Mouse (Mus musculus): ENCODE results near the gene Mmp28. TPM values are rescaled to one million over a fixed set of nuclear protein-coding genes. Genes with fewer than 3 reads are reported as not detected.
A peak's percentile ranks its signal among the peaks of the same experiment; 100 is the strongest.

Mmp28 gene
- polyA plus RNA-seq, 2 experiments, result 2.4 to 4.6 TPM

DNA sequence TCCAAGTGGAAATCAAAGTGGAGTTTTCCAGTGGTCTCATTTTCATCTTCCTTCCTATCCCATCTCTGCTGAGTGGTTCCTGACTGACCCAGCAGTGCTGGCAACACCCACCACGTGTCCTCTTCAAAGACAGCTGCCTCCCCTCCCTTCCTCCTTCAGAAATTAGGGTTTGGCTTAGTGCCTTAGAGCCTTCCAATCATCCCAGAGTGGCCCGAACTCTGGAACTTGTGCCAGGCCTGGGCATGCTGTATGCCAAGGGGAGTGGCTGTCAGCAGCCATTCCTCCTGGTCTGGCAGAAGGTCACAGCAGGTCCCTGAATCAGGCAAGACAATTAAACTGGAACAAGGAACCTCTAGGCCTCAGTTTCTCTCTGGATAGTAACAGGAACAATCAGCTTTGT lies 3.1 kb upstream of the Mmp28 start:
- H3K27me3 ChIP-seq (ENCODE audit: control insufficient read depth, insufficient read depth, low read length), result peaks cover 8% of the 10 kb centered on the region; the same call in 1 of the 2 replicates
- DNase-seq (ENCODE audit: low spot score) (no peak), ATAC-seq (ENCODE audit: low FRiP score, low read depth) (no peak)
- WGBS, result 32% methylated on average over 2 of the region's 2 CpGs
- peaks cover 13% of the 10 kb centered on the region for H3K4me1 ChIP-seq (ENCODE audit: control insufficient read depth, insufficient read depth, low read length)
- H3K4me2 ChIP-seq (replicated peaks; ENCODE audit: low read depth, low read length, severe bottlenecking), result no peak overlapping the region
- no peak overlapping the region for H3K27ac ChIP-seq (replicated peaks; ENCODE audit: low read depth, low read length)
- H3K36me3 ChIP-seq (ENCODE audit: control insufficient read depth, insufficient read depth, low read length), result no peaks in the 10 kb centered on the region
- no peak overlapping the region for H3K4me3 ChIP-seq (replicated peaks; ENCODE audit: low read length)
- no peak for TF ChIP-seq POLR2A (IDR thresholded peaks at IDR 0.05; ENCODE audit: borderline replicate concordance, extremely low read depth, insufficient read depth, insufficient read length)
- no peak overlapping the region for H3K9ac ChIP-seq (ENCODE audit: low read depth, low read length, severe bottlenecking)
- H3K9me3 ChIP-seq (ENCODE audit: control insufficient read depth, low read length), result no peaks in the 10 kb centered on the region

DNA sequence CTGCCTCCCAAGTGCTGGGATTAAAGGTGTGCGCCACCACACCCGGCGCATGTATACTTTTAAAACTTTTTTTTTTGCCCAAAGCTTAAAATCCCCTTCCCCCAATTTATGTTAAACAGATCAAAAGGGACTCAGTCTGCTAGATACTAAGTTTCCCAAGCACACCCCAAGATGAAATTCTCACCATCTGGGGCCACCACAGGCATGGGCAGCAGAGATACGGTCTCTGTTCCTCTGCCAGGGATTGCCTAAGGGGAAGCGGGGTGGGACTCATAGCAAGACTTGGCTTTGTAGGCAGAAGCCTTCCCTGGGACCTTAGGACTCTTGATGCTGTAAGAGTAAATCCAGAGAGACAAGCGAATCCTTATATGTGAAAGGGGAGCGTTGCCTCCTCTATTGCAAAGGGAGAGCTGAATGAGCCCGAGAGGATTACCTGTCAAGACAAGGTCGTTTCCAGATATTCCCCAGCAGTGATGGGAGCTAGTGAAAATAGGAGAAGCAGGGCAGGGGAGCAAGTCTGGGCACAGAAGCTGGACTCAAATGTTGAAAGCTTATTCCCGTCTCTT lies 1.3 kb downstream of the Mmp28 start:
- Histone ChIP-seq H3K4me3 (replicated peaks; ENCODE audit: low read length) (peak overlapping the region; percentile 53; the same call in 1 of the 2 replicates), H3K4me1 (ENCODE audit: control insufficient read depth, insufficient read depth, low read length) (peaks cover 12% of the 10 kb centered on the region; the same call in 1 of the 2 replicates), H3K9me3 (ENCODE audit: control insufficient read depth, low read length) (no peaks in the 10 kb centered on the region), H3K9ac (ENCODE audit: low read depth, low read length, severe bottlenecking) (no peak overlapping the region), H3K27me3 (ENCODE audit: control insufficient read depth, insufficient read depth, low read length) (peaks cover 8% of the 10 kb centered on the region; the same call in 1 of the 2 replicates), H3K27ac (replicated peaks; ENCODE audit: low read depth, low read length) (no peak overlapping the region), H3K4me2 (replicated peaks; ENCODE audit: low read depth, low read length, severe bottlenecking) (peak overlapping the region; percentile 92; the same call in 1 of the 2 replicates), H3K36me3 (ENCODE audit: control insufficient read depth, insufficient read depth, low read length) (no peaks in the 10 kb centered on the region)
- no peak for ATAC-seq (ENCODE audit: low FRiP score, low read depth)
- 72% methylated on average over 10 of the region's 10 CpGs for WGBS
- no peak for DNase-seq (ENCODE audit: low spot score)
- TF ChIP-seq POLR2A (IDR thresholded peaks at IDR 0.05; ENCODE audit: borderline replicate concordance, extremely low read depth, insufficient read depth, insufficient read length), result no peak

DNA sequence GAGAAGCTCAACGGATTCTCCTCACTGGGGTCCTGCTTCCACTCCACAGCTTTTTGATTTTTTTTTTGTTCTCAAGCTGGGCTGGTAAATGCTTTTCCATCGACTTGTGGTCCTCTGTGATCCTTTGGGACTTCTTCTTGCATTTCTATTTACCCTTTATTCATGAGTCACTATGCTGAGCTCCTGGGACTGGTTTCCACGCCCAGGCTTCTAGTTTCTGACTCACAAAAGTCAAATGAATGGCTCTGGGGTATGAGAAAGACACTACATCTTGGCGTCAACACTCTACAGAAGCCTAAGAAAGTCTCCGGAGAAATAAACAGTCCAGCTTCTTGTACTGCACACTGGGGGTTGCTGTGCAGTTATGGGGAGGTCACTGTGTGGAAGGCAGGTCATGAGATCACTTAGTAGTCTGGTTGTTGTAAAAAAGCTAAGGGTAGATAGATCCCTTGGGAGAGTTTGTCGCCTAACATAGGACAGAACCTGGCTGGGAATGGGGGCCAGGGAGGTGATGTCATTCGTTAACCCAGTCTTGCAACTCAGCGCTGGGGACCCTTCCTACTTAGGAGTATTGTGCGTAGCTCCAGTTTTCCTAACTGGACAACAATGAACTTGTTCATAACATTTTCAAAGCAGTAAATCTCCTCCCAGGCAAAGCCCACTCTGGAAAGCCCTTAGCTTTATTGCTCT lies 4.8 kb downstream of the Mmp28 start:
- H3K9ac ChIP-seq (ENCODE audit: low read depth, low read length, severe bottlenecking), result no peak overlapping the region
- 37% methylated on average over 9 of the region's 9 CpGs for WGBS
- peaks cover 8% of the 10 kb centered on the region; the same call in 1 of the 2 replicates for H3K27me3 ChIP-seq (ENCODE audit: control insufficient read depth, insufficient read depth, low read length)
- DNase-seq (ENCODE audit: low spot score) (no peak), ATAC-seq (ENCODE audit: low FRiP score, low read depth) (peak; percentile 60; the same call in 1 of the 2 replicates)
- H3K36me3 ChIP-seq (ENCODE audit: control insufficient read depth, insufficient read depth, low read length), result no peaks in the 10 kb centered on the region
- H3K4me3 ChIP-seq (replicated peaks; ENCODE audit: low read length), result no peak overlapping the region
- H3K4me2 ChIP-seq (replicated peaks; ENCODE audit: low read depth, low read length, severe bottlenecking), result no peak overlapping the region
- H3K4me1 ChIP-seq (ENCODE audit: control insufficient read depth, insufficient read depth, low read length), result peaks cover 13% of the 10 kb centered on the region
- H3K9me3 ChIP-seq (ENCODE audit: control insufficient read depth, low read length), result no peaks in the 10 kb centered on the region
- no peak for TF ChIP-seq POLR2A (IDR thresholded peaks at IDR 0.05; ENCODE audit: borderline replicate concordance, extremely low read depth, insufficient read depth, insufficient read length)
- H3K27ac ChIP-seq (replicated peaks; ENCODE audit: low read depth, low read length), result no peak overlapping the region

DNA sequence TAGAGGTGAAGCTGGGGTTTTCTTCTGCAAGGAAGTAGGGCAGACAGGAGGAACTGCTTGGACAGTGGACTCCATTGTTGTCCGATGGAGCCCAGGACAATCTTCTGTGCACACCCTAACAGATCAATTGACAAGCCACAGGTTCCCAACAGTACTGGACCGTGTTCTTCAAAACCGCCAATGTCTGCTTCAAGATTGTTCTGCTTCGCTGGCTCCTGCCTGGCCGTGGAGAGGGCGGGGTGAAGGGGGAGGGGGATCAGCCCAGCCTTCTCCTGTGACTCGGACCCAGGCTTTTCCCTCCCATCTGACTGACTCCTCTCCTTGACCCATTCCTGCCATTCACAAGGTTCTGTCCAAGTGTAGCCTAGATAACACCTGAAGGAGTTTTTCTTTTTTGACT lies 5.6 kb downstream of the Mmp28 start:
- Histone ChIP-seq H3K4me2 (replicated peaks; ENCODE audit: low read depth, low read length, severe bottlenecking) (0 out of 2 replicates have a peak overlapping the region, but pooled peaks have one; percentile 1), H3K9me3 (ENCODE audit: control insufficient read depth, low read length) (no peaks in the 10 kb centered on the region), H3K4me1 (ENCODE audit: control insufficient read depth, insufficient read depth, low read length) (peaks cover 13% of the 10 kb centered on the region), H3K4me3 (replicated peaks; ENCODE audit: low read length) (no peak overlapping the region), H3K27me3 (ENCODE audit: control insufficient read depth, insufficient read depth, low read length) (peaks cover 8% of the 10 kb centered on the region; the same call in 1 of the 2 replicates), H3K27ac (replicated peaks; ENCODE audit: low read depth, low read length) (no peak overlapping the region), H3K36me3 (ENCODE audit: control insufficient read depth, insufficient read depth, low read length) (no peaks in the 10 kb centered on the region), H3K9ac (ENCODE audit: low read depth, low read length, severe bottlenecking) (no peak overlapping the region)
- ATAC-seq (ENCODE audit: low FRiP score, low read depth), result no peak
- DNase-seq (ENCODE audit: low spot score), result no peak
- WGBS, result 42% methylated on average over 7 of the region's 7 CpGs
- TF ChIP-seq POLR2A (IDR thresholded peaks at IDR 0.05; ENCODE audit: borderline replicate concordance, extremely low read depth, insufficient read depth, insufficient read length), result no peak

DNA sequence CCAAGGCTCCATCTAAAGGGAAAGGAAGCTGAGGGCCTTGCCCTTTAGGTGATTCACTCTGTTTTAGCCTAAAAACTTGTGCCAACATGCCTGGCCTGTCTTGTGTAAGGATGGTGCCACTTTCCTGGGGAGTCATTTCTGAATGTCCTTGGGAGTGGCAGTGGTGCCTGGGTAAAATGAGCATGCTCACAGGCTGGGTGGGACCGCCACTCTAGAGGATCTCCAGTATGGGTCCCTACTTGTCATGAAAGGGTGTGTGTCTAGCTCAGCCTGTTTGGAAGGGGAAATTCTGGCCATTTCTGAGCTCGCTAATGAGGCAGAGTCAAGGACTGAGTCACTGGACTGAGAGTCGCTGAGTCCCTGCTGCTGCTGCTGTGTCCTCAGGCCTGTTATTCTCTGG lies 7.3 kb downstream of the Mmp28 start:
- Histone ChIP-seq H3K9me3 (ENCODE audit: control insufficient read depth, low read length) (no peaks in the 10 kb centered on the region), H3K9ac (ENCODE audit: low read depth, low read length, severe bottlenecking) (no peak overlapping the region), H3K36me3 (ENCODE audit: control insufficient read depth, insufficient read depth, low read length) (no peaks in the 10 kb centered on the region), H3K4me2 (replicated peaks; ENCODE audit: low read depth, low read length, severe bottlenecking) (no peak overlapping the region), H3K27me3 (ENCODE audit: control insufficient read depth, insufficient read depth, low read length) (no peaks in the 10 kb centered on the region), H3K4me3 (replicated peaks; ENCODE audit: low read length) (no peak overlapping the region), H3K27ac (replicated peaks; ENCODE audit: low read depth, low read length) (no peak overlapping the region), H3K4me1 (ENCODE audit: control insufficient read depth, insufficient read depth, low read length) (peaks cover 13% of the 10 kb centered on the region)
- 64% methylated on average over 3 of the region's 3 CpGs for WGBS
- ATAC-seq (ENCODE audit: low FRiP score, low read depth) (no peak), DNase-seq (ENCODE audit: low spot score) (no peak)
- no peak for TF ChIP-seq POLR2A (IDR thresholded peaks at IDR 0.05; ENCODE audit: borderline replicate concordance, extremely low read depth, insufficient read depth, insufficient read length)

Measured in limb, embryonic 14.5 days (tissue).